Mouse (Mus musculus): ENCODE data around the gene Ccdc34.

DNA sequence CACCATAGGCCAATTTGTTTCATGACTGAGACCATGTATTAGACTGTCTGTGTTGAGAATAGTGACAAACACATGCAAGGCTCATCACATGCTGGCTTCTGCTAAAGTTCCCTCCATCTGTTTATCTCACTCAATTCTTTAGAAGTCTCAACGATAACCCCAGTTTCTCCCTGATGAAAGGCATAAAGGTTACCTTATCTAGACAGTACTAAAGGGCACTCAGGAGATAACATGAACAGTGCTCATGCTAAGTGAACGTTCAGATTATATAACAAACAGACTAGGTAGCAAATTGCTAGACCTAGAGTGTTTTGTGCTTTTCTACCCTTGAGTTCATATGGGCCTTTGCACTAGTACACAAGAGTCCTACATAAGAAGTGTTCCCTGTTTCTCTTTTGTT, 59.6 kb downstream of the Ccdc34 start:
- TF ChIP-seq CTCF (IDR thresholded peaks at IDR 0.05; ENCODE audit: low read depth, low read length) = no peak
- TF ChIP-seq POLR2A (IDR thresholded peaks at IDR 0.05; ENCODE audit: borderline replicate concordance, low read depth, low read length) = no peak

All from bone marrow macrophage, adult 2 months (primary cell).